Mouse (Mus musculus): ENCODE results near the gene Has1.

DNA sequence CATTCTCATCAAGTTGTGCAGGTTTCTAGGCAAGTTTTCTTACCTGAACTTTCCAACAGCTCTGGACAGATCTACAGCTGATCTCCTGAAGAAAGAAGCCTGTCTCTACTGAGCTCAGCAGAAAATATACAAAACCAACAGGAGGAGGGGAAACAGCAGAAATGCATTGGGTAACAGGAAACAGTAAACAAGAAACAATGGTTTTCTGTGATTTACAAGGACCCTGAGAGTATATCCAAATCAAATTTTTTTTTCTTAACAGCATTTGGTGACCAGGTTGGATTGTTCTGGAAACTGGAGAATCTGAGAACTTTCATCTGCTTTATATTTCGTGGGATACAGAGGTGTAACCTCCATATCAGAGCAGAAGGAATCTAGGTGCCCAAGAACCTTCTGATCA is 28.8 kb upstream of the Has1 start, which contains the start of gene Fpr1:
- TF ChIP-seq CTCF (IDR thresholded peaks at IDR 0.05; ENCODE audit: low read depth, low read length) = no peak
- no peak for TF ChIP-seq POLR2A (IDR thresholded peaks at IDR 0.05; ENCODE audit: extremely low read depth, insufficient read depth, low read length)

Data from liver, adult 2 months (tissue).